Mouse (Mus musculus) small intestine, adult 2 months (tissue): ENCODE results near the gene Alox5. TPM values are rescaled to one million over a fixed set of nuclear protein-coding genes. Genes with fewer than 3 reads are reported as not detected.

Source experiments
- H3K27ac ChIP-seq: fragments of 200-500 bp; 2 replicates; pipeline ENCODE4 v1.5.1; 2012; ENCODE audit warnings: low read depth, low read length, control low read depth, inconsistent platforms; ENCODE audit not compliant: insufficient read depth
- H3K27me3 ChIP-seq: fragments of 200-500 bp; 2 replicates; pipeline ENCODE4 v1.6.1; 2012; ENCODE audit warnings: mild to moderate bottlenecking, moderate library complexity, low read length, inconsistent platforms; ENCODE audit not compliant: control insufficient read depth, insufficient read depth
- H3K36me3 ChIP-seq: fragments of 200-500 bp; 2 replicates; pipeline ENCODE4 v1.6.1; 2012; ENCODE audit warnings: mild to moderate bottlenecking, low read length, control low read depth, inconsistent platforms; ENCODE audit not compliant: control insufficient read depth, insufficient read depth
- H3K4me1 ChIP-seq: fragments of 200-500 bp; 2 replicates; pipeline ENCODE4 v1.6.1; 2012; ENCODE audit warnings: low read length, inconsistent platforms, mixed read lengths; ENCODE audit not compliant: control insufficient read depth, insufficient read depth, insufficient read length
- H3K4me3 ChIP-seq: fragments of 200-500 bp; 2 replicates; pipeline ENCODE4 v1.5.1; 2012; ENCODE audit warnings: low read depth, mild to moderate bottlenecking, control low read depth, inconsistent platforms, low read length, moderate library complexity
- CTCF ChIP-seq: fragments of 200-500 bp; IDR thresholded peaks from 2 replicates; pipeline ENCODE4 v1.5.1; 2012; ENCODE audit warnings: low read depth, mild to moderate bottlenecking, control low read depth, inconsistent platforms, low read length, moderate library complexity, mixed read lengths; ENCODE audit not compliant: insufficient replicate concordance, insufficient read length; ENCODE audit errors: extremely low read depth
- POLR2A ChIP-seq: fragments of 200-500 bp; IDR thresholded peaks from 2 replicates; pipeline ENCODE4 v1.6.1; 2012; ENCODE audit warnings: low read depth, mild to moderate bottlenecking, control low read depth, inconsistent platforms, low read length, moderate library complexity
- WGBS: fragments of 180-500 bp; shearing (Covaris S2); methylation state at CpG from one replicate; pipeline ENCODE4 v1.1.7; 2018; 5-methylcytosine and 5-hydroxymethylcytosine counted together
- polyA plus RNA-seq: library from polyadenylated mRNA; depleted of rRNA; stranded (reverse); fragments of >200 nt; gene quantifications from 2 replicates; pipeline ENCODE4 v1.2.3, GENCODE M21; 2012

Alox5 gene
- polyA plus RNA-seq, 1 experiment: 3.6 TPM

GRCm38 (mm10) chr6:116386506-116386905 lies 74.5 kb downstream of the Alox5 start:
- H3K27ac ChIP-seq: no peak overlapping the region
- WGBS: 49% methylated on average over 3 of the region's 3 CpGs
- no peak for TF ChIP-seq POLR2A
- no peak for TF ChIP-seq CTCF

DNA sequence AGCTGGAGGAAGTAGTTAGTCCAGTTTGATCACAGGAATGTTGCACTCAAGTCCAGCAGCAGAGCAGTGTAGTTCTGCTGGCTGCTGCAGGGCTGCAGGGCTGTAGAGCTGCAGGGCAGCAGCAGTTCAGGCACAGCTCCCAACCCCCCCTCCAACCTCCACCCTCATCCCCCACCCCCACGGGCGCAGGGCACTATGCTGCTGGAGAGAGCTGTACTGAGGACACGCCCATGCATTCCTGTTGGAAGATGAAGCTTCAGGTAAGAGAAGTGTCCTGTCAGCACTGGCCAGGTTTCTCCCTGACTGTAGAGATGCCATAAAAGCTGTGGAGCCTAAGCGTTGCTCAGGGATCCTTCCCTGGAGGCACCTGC lies 74.9 kb downstream of the Alox5 start:
- Histone ChIP-seq H3K27ac (no peak overlapping the region), H3K4me3 (no peak overlapping the region), H3K27me3 (no peaks in the 10 kb centered on the region), H3K4me1 (peaks cover 12% of the 10 kb centered on the region), H3K36me3 (no peaks in the 10 kb centered on the region)
- TF ChIP-seq POLR2A (no peak), CTCF (no peak)
- WGBS: 25% methylated on average over 4 of the region's 4 CpGs

More at GRCm38 (mm10) chr6:116386506-116386905, 74.5 kb downstream of the Alox5 start:
- H3K4me1 ChIP-seq: peaks cover 12% of the 10 kb centered on the region
- H3K36me3 ChIP-seq: no peaks in the 10 kb centered on the region
- no peak overlapping the region for H3K4me3 ChIP-seq
- no peaks in the 10 kb centered on the region for H3K27me3 ChIP-seq

GRCm38 (mm10) chr6:116385194-116386044 lies 75.6 kb downstream of the Alox5 start:
- 22% methylated on average over 5 of the region's 5 CpGs for WGBS
- Histone ChIP-seq H3K27me3 (no peaks in the 10 kb centered on the region), H3K4me3 (no peak overlapping the region), H3K27ac (0 out of 2 replicates have a peak overlapping the region, but pooled peaks have one; percentile 33), H3K36me3 (no peaks in the 10 kb centered on the region), H3K4me1 (peaks cover 12% of the 10 kb centered on the region)
- no peak for TF ChIP-seq POLR2A
- TF ChIP-seq CTCF: no peak

- no peak overlapping the region for H3K4me3 ChIP-seq
- TF ChIP-seq CTCF: no peak
- no peak for TF ChIP-seq POLR2A
- peaks cover 12% of the 10 kb centered on the region for H3K4me1 ChIP-seq
- H3K36me3 ChIP-seq: 0 out of 2 replicates have a peak, but pooled peaks cover 2% of the 10 kb centered on the region
- no peak overlapping the region for H3K27ac ChIP-seq
- no peaks in the 10 kb centered on the region for H3K27me3 ChIP-seq
- 52% methylated on average over 10 of the region's 10 CpGs for WGBS
These were observed 77.4 kb downstream of the Alox5 start for GRCm38 (mm10) chr6:116383582-116383981.

DNA sequence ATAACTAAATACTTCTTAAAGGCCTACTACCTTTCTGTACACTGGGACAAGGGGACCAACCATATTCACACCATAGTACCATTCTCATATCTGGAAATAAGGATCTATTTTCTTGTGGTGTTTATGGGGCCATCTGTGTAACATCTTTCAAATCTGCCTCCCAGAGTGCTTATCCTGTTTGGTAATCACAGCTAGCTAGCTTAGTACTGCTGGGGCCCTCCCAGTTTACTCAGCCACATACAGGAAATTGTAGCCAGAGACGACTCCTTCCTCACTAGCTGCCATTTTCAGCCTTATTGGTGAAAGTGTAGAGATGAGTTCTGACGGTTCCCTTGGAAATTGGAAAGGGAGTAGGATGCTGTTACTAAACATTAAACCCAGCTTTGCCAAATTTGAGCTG lies 79.4 kb downstream of the Alox5 start:
- H3K4me1 ChIP-seq: peaks cover 12% of the 10 kb centered on the region
- H3K27ac ChIP-seq: no peak overlapping the region
- peaks cover 5% of the 10 kb centered on the region for H3K36me3 ChIP-seq
- TF ChIP-seq POLR2A (no peak), CTCF (no peak)
- WGBS: 68% methylated on average over 2 of the region's 2 CpGs
- no peak overlapping the region for H3K4me3 ChIP-seq
- no peaks in the 10 kb centered on the region for H3K27me3 ChIP-seq

GRCm38 (mm10) chr6:116380157-116380556 lies 80.8 kb downstream of the Alox5 start:
- Histone ChIP-seq H3K27ac (no peak overlapping the region), H3K27me3 (no peaks in the 10 kb centered on the region), H3K4me1 (peaks cover 5% of the 10 kb centered on the region; the same call in 1 of the 2 replicates), H3K36me3 (peaks cover 5% of the 10 kb centered on the region), H3K4me3 (no peak overlapping the region)
- no peak for TF ChIP-seq POLR2A
- no peak for TF ChIP-seq CTCF
- 58% methylated on average over 3 of the region's 3 CpGs for WGBS

- Histone ChIP-seq H3K27ac (no peak overlapping the region), H3K4me3 (no peak overlapping the region), H3K4me1 (peaks cover 4% of the 10 kb centered on the region; the same call in 1 of the 2 replicates), H3K27me3 (no peaks in the 10 kb centered on the region), H3K36me3 (peaks cover 6% of the 10 kb centered on the region)
- WGBS: 78% methylated on average over 7 of the region's 7 CpGs
- TF ChIP-seq CTCF: no peak
These were observed 82.1 kb downstream of the Alox5 start for GRCm38 (mm10) chr6:116378892-116379291.

DNA sequence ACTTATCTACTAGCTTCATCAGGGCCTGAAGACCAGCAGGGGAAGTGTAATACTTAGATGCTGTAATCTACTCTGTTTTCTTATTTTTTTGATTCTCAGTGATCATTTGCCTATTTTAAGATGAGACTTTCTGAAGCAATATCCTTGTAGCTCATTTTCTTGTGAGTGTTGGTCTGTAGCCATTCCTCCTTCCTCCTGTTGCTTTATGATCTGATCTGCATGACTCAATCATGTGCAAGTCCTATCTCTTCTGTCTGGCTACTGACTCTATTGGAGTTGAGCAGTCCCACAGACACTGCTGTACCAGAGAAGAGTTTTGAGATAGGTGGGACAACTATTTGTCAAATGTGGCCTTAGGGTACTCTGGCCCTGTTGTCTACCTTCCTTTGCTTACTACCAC lies 86.4 kb downstream of the Alox5 start:
- Histone ChIP-seq H3K27me3 (no peaks in the 10 kb centered on the region), H3K4me1 (peaks cover 17% of the 10 kb centered on the region), H3K4me3 (no peak overlapping the region), H3K27ac (no peak overlapping the region), H3K36me3 (peaks cover 6% of the 10 kb centered on the region)
- no peak for TF ChIP-seq CTCF
- TF ChIP-seq POLR2A: no peak
